Mouse (Mus musculus) megakaryocyte, adult 5-6 weeks (primary cell): ENCODE measurements around the gene Gsta2. TPM values are rescaled to one million over a fixed set of nuclear protein-coding genes. Genes with fewer than 3 reads are reported as not detected.
A peak's percentile ranks its signal among the peaks of the same experiment; 100 is the strongest.

Experiments
- ATAC-seq: 2 replicates; pipeline ENCODE4 v1.8.0; 2016; ENCODE audit warnings: mild to moderate bottlenecking, inconsistent platforms; ENCODE audit not compliant: poor library complexity, severe bottlenecking
- total RNA-seq, 2 experiments: library from RNA; stranded (forward) in 1 of 2; stranded (reverse) in 1 of 2; fragments of 153-499, 151-499 nt in 1 of 2; fragments of 221-1000, 200-1000 nt in 1 of 2; gene quantifications; 2 replicates each; pipeline versions ENCODE4 v1.2.3 to v1.2.4; 2015 to 2017

Gene Gsta2
- total RNA-seq (2015) (not detected in 2 replicates), total RNA-seq (2017) (not detected in 2 replicates)

DNA sequence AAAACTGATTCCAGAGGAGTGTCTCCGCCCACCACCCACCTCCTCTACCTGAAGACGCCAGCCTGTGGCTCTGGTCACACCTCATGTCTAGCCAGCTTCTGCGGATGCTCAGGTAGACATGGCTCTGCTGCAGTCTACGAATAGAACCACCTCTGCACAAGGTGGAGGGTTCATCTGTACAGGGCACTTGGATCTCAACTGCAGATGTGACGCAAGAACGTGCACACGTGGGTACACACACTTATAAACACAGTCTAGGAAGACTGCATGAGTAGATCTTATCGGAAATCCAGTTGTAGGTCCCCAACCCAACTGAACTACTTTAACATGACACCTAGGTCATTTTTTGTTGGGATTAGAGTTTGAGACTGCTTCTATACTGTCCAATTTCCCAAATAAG lies at the start of gene Gsta2:
Gsta2 (minus strand) TSS at position 178 of the 400 bp plus-strand sequence.
- no peak for ATAC-seq

- ATAC-seq, result no peak
Measured at GRCm38 (mm10) chr9:78401596-78401995, 46.0 kb upstream of the Gsta2 start.

- ATAC-seq, result no peak
Measured at GRCm38 (mm10) chr9:78400570-78400969, 45.0 kb upstream of the Gsta2 start.

GRCm38 (mm10) chr9:78396517-78396916 lies 40.9 kb upstream of the Gsta2 start:
- no peak for ATAC-seq

DNA sequence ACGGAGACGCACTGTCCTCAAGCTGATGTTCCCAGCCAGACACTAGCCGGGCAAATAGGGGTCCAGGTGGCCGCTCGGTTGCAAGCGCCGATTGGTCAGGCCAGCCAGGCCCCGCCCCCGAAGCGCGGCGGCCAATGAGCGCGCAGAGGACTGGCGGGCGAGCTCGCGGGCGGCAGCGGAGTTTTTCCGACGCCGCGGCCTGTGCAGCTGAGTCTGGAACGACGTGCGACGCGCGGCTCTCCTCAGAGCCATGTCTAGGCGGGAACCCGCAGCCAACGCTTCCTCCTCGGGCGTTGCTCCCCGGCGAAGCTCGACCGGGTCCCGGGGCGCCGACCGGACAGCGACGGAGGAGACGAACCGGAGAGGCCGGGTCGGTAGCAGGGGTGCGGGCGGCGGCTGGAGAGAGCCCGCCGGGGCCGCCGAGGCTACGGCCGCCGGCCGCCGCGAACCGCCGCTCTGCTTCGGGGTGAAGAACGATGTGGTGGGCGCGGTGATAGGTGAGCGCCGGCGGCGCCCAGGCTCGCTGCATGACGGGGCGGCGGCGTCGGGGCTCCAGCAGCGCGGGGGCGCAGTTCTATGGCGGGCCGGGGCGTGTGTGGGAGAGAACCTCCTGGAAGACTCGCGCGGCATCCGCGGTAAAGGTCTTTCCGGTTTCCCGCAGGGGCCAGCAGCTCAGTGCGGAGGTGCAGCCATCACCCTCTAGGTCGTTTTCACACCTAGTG lies 40.2 kb upstream of the Gsta2 start, which contains the start of gene Ddx43:
Ddx43 (plus strand) TSS at position 148 of the 722 bp plus-strand sequence.
- ATAC-seq, result peak; percentile 83

DNA sequence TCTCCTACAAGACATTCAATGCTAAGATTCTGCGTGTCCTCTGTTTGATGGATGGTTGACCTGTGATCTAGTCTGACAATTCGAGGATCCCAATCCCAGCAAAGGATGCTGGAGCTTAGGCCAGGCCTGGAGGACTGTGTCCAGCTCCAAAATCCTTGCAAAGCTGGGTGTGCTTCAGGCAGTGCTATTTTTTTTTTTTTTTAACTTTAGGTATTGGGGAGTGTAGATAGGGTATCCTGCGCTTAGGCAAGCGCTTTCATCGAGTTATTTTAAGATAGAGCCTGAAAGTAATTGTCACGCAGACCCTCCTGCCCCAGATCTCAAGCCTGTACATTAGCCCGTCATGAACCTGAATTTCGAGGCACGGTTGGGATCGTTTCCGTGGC lies 39.6 kb upstream of the Gsta2 start:
- ATAC-seq, result no peak

DNA sequence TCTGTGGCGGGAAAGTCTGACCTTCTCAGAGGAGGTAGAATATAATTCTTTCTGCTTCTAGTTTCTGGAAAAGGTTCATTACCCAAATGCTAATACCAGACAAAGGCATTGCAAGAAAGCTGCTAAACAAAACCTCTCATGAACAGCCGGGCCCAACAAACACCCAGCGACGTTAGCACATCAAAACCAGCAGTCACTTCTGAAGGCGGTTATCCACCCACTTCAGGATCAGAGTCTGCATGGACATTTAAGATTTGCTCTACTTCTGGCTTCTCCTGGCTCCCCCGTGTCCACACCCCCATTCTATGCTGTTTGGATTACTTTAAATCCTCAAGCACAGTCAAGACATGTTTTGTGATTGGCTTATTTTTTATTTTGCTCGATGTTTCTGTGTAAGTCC lies 39.0 kb upstream of the Gsta2 start:
- no peak for ATAC-seq

- ATAC-seq, result no peak
Measured at GRCm38 (mm10) chr9:78393741-78394140, 38.2 kb upstream of the Gsta2 start.

- no peak for ATAC-seq
Measured at GRCm38 (mm10) chr9:78389981-78390380, 34.4 kb upstream of the Gsta2 start.

GRCm38 (mm10) chr9:78386947-78387346 lies 31.4 kb upstream of the Gsta2 start:
- no peak for ATAC-seq

DNA sequence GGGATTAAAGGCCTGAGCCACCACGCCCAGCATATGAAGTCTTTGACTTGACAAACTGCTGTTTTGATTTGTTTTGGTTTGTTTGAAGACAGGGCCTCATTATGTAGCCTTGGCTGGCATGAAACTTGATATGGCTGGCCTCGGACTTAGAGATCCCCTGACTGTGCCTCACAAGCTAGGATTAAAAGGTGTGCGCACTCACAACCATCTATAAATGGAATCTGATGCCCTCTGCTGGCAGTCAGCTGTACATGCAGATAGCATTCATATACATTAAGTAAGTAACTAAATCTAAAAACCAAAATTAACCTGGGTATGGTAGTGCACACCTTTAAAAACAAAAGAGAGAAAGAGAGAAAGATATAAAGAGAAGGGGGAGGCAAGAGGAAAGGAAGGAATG lies 30.3 kb upstream of the Gsta2 start:
- ATAC-seq, result no peak

DNA sequence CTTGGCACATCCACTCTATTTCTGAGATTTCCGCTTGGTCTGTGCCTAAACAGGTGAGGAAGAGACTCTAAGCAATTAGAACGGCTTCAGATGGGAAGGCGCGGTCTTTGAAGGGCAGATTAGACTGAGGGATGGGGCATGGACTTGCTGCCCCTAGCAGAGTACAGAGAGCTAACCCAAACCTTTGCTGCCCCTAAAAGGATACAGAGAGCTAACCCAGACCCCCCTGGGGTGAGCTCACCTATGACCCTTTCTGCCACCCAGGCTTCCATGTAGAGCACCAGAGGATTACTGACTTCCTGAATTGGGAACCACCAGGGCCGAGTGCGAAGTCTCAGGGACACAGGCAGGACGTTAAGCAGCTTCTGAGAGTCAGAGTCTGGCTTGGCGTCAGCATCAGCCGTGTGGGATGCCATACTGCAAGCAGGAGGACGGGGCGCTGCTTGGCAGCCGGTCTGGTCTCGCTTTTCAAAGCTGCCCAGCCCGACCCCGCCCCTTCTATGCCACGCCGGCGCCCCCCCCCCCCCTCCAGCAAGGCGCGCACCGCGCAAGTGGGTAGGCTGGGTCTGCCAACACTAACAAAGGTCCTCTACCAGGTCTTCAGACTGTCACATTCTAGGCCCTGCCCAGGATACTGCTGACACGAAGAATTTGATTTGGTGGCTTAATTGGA lies 22.7 kb upstream of the Gsta2 start, which contains the start of gene Ooep:
Ooep (minus strand) TSS at position 613 of the 673 bp plus-strand sequence.
- ATAC-seq, result no peak

DNA sequence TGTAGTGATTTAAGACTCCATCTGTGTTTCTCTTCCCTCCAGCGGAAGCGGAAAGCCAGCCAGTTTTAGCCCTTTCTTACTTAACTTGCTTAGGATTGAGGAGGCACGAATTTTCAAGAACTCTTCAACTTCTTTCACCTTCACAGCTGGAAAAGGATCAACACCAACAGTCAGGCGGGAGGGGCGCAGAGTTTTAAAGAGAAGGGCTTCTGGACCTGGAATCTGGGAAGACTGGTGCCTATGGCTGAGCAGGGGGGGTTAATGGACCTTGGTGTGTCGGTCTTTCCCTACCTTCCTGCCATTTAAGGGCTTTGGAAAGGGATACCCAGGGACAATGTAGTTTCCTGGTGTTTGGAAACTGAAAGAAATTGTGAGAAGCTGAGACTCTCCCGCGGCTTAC lies 22.0 kb upstream of the Gsta2 start:
- ATAC-seq, result no peak

DNA sequence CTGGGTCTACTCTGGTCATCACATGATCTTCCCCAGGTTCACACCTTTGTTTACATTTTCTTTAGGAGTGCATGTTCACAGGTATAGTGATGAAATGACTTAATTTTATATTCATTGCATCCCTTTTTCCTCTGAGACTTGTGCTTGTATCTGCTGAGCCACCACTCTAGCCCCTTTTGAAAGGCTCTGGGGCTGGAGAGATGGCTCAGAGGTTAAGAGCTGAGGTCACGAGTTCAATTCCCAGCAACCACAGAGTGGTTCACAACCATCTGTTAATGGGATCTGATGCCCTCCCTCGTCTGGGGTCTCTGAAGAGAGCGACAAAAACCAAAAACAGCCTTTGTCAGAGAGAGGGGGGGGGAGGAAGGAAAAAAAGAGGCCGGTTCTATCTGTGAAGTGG lies 19.9 kb upstream of the Gsta2 start:
- ATAC-seq, result no peak

DNA sequence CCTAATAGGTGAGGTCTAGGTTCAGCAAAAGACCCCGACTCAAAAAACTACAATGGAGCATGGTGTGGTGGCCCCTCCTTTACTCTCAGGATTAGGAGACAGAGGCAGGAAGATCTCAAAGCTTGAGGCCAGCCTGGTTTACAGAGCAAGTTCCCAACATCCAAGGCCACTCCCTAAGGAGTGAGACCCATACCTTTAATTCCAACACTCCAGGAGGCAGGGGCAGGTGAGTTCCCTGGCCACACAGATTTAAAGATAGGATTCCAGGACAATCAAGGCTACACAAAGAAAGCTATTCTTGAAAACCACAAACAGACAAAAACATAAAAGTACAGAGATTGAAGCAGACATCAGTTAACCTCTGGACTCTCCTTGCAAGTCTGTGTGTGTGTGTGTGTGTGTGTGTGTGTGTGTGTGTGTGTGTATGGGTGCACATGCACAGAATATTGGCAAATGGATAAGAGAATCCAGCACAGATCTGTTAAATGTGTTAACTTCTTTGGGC lies 19.3 kb upstream of the Gsta2 start:
- no peak for ATAC-seq

GRCm38 (mm10) chr9:78374397-78374796 lies 18.8 kb upstream of the Gsta2 start:
- ATAC-seq, result no peak

GRCm38 (mm10) chr9:78372827-78373504 lies 17.4 kb upstream of the Gsta2 start:
- ATAC-seq, result no peak

- no peak for ATAC-seq
Measured at GRCm38 (mm10) chr9:78371441-78371840, 15.9 kb upstream of the Gsta2 start.

- no peak for ATAC-seq
Measured at GRCm38 (mm10) chr9:78369786-78370185, 14.2 kb upstream of the Gsta2 start.

DNA sequence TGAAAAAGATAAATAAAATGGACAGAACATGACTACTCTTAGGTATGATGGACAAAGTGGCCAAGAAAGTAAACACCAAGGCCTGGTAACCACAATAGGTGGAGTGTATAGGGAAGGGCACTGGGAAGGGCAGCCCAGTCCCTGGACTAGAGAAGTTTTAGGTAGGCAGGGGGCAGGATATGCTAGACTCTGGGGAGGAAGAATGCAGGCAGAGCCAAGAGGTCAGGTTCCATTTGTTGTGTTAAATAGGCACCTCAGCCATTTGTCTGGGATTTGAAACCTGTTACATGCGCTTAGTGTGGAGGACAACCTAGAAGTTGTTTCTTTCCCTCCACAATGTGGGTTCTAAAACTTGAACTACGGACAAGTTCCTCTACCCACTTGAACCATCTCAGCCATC lies 13.8 kb upstream of the Gsta2 start:
- ATAC-seq, result no peak

DNA sequence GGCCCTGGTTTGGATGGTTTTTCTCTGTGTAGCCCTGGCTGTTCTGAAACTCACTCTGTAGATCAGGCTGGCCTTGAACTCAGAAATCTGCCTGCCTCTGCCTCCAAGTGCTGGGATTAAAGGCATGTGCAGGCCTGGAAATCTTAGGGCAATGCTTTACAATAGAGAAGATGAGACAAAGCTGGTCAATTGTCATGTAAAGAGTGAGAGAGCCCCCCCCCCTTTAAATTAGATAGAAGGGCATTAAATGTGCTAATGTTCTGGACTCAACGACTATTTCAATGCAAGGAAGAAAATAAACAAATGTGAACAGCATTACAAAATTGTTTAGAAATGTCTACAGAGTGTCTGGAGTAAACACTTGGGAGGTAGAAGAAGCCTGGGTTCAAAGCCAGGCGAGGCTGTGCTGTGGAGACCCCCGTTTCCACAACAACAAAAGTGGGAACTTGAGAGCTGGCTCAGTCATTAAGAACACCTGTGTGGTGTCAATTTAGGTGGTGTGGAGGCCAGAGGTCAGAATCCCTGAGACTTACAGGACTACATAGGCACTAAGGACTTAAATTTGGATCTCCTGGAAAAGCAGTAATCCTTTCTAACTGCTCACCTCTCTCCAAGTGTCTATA lies 13.2 kb upstream of the Gsta2 start:
- ATAC-seq, result no peak
